Mouse (Mus musculus) adipocyte (in vitro differentiated cells): ENCODE data around the gene Adamtsl3.

Experiments used
- DNase-seq: peaks from one replicate; pipeline ENCODE4 v3.0.0-alpha.2; 2016; ENCODE audit warnings: low spot score

Gene Adamtsl3

GRCm38 (mm10) chr7:82648353-82649080 is 313.0 kb downstream of the Adamtsl3 start, which contains the start of the genes Saxo2 and Efl1:
TSS of gene Saxo2 (minus strand) at chr7:82648528.
TSS of gene Efl1 (plus strand) at chr7:82648614.
- DNase-seq, result peak; percentile 87

GRCm38 (mm10) chr7:82649081-82649445 is 313.6 kb downstream of the Adamtsl3 start:
- peak; percentile 3 for DNase-seq
